Mouse (Mus musculus) liver, embryonic 15.5 days (tissue): Measurements from ENCODE around the gene Nck1. TPM values are rescaled to one million over a fixed set of nuclear protein-coding genes. Genes with fewer than 3 reads are reported as not detected.
A peak's percentile ranks its signal among the peaks of the same experiment; 100 is the strongest.

Source experiments
- ATAC-seq: fragments of 200-750 bp; cut with Nextera tagmentation; 2 replicates; pipeline ENCODE4 v1.8.0; 2017; ENCODE audit warnings: moderate number of reproducible peaks, mild to moderate bottlenecking, moderate library complexity; ENCODE audit not compliant: insufficient read depth
- H3K27ac ChIP-seq: fragments of 300-500 bp; sonication (generic); replicated peaks from 2 replicates; pipeline ENCODE4 v1.5.1; 2015; ENCODE audit warnings: mild to moderate bottlenecking, inconsistent platforms
- H3K27me3 ChIP-seq: fragments of 300-500 bp; sonication (generic); 2 replicates; pipeline ENCODE4 v1.6.1; 2015; ENCODE audit warnings: mild to moderate bottlenecking, inconsistent platforms
- H3K36me3 ChIP-seq: fragments of 300-500 bp; sonication (generic); replicated peaks from 2 replicates; pipeline ENCODE4 v1.6.1; 2015; ENCODE audit warnings: moderate library complexity, mild to moderate bottlenecking, inconsistent platforms
- H3K4me1 ChIP-seq: fragments of 300-500 bp; sonication (generic); replicated peaks from 2 replicates; pipeline ENCODE4 v1.6.1; 2015; ENCODE audit warnings: inconsistent platforms
- H3K4me2 ChIP-seq: fragments of 300-500 bp; sonication (generic); 2 replicates; pipeline ENCODE4 v1.6.1; 2015; ENCODE audit warnings: moderate library complexity, mild to moderate bottlenecking, inconsistent platforms
- H3K4me3 ChIP-seq: fragments of 300-500 bp; sonication (generic); replicated peaks from 2 replicates; pipeline ENCODE4 v1.5.1; 2015; ENCODE audit warnings: mild to moderate bottlenecking, inconsistent platforms
- H3K9ac ChIP-seq: fragments of 300-500 bp; sonication (generic); 2 replicates; pipeline ENCODE4 v1.6.1; 2015; ENCODE audit warnings: moderate library complexity, mild to moderate bottlenecking, inconsistent platforms
- H3K9me3 ChIP-seq: fragments of 300-500 bp; sonication (generic); replicated peaks from 2 replicates; pipeline ENCODE4 v1.6.1; 2016; ENCODE audit warnings: inconsistent platforms
- WGBS: fragments of 180-500 bp; shearing (Covaris S2); methylation state at CpG from one replicate; pipeline ENCODE4 v1.1.7; 2015; ENCODE audit warnings: mixed read lengths; ENCODE audit not compliant: insufficient replicate concordance; 5-methylcytosine and 5-hydroxymethylcytosine counted together
- polyA plus RNA-seq: library from polyadenylated mRNA; unstranded; fragments of >200 nt; fragmentation: Nextera tagmentation; extraction: Ambion mirVana; gene quantifications from 2 replicates; pipeline ENCODE4 v1.2.1, GENCODE M21; 2015

Gene Nck1
- polyA plus RNA-seq, 1 experiment from 2014 or later, result 23.3 TPM

DNA sequence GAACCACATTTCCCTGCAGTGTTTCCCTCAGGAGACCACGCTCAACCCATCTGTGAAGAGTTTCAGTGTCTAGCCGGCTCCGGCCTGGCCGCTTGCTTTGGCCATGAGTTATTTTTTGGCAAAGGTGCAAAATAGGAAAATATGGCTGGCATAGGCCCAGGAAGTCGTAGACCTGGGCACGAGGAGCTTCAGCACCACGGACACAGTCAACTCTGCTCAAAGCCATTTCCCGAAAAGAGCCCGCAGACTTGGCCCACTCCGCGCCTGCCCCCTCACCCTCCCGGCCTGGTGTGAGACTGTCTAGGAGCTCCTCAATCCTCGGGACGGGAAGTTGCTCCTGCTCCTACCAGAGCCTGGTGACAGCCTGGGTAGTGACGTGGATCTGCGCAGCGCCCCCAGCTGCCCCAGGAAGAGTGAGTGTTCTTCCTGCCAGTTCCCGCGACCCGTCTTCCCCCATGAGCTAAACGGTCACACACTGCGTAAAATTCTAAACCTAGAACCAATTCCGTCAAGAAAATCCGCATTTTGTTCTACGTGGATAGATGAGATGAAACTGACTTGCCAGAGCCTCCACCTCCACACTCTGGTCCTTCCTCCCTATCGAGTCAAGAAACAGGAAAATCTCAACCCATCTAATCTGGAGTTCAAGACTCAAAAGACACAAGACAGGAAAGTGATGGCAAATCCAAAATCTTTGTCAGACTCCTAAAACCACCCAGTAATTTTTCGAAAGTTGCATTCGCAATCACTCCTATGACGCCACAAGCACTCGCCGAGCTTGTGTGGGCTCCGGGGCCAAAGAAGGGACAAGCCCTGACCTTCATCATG lies 24.1 kb upstream of the Nck1 start:
- no peak for ATAC-seq
- 0 out of 2 replicates have a peak overlapping the region, but pooled peaks have one; percentile 4 for H3K9ac ChIP-seq

DNA sequence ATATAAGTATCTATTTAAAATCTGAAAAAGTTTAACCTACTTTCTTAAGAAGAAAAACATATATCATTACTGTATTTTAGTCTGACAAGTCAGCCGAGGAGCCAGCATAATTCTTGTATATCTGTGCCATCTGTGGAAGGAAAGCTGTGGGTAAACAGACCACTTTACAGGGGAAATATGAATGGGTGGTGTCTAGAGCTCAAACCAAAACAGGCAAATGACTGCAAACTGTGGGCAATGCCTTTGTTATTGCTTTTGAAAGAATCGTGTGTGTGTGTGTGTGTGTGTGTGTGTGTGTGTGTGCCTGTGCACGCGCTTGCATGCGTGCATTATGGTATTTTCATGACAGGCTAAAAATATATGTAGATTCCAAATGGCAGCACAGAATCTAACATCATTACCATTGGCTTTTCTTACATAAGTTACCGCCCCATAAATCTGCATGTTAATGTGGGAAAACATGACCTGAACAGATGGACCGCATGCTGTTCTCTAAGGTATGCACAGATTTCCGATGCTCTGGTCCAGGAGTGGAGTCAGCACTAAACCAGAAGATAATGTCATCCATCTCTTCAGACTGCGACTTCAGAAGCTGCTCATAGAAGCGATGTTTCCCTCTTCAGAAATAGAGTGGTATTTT lies 14.4 kb upstream of the Nck1 start:
- Histone ChIP-seq H3K27me3 (no peaks in the 10 kb centered on the region), H3K4me3 (no peak overlapping the region), H3K4me2 (no peak overlapping the region), H3K9me3 (no peaks in the 10 kb centered on the region), H3K36me3 (no peaks in the 10 kb centered on the region), H3K9ac (no peak overlapping the region), H3K27ac (no peak overlapping the region), H3K4me1 (no peaks in the 10 kb centered on the region)
- WGBS, result 69% methylated on average over 10 of the region's 10 CpGs
- no peak for ATAC-seq

More for the DNA sequence above, 24.1 kb upstream of the Nck1 start:
- Histone ChIP-seq H3K36me3 (no peaks in the 10 kb centered on the region), H3K4me2 (peak overlapping the region; percentile 68), H3K9me3 (no peaks in the 10 kb centered on the region), H3K4me3 (peak overlapping the region; percentile 56), H3K27me3 (peaks cover 40% of the 10 kb centered on the region), H3K27ac (no peak overlapping the region), H3K4me1 (peaks cover 7% of the 10 kb centered on the region; the same call in 1 of the 2 replicates)
- WGBS, result 7% methylated on average over 32 of the region's 32 CpGs

DNA sequence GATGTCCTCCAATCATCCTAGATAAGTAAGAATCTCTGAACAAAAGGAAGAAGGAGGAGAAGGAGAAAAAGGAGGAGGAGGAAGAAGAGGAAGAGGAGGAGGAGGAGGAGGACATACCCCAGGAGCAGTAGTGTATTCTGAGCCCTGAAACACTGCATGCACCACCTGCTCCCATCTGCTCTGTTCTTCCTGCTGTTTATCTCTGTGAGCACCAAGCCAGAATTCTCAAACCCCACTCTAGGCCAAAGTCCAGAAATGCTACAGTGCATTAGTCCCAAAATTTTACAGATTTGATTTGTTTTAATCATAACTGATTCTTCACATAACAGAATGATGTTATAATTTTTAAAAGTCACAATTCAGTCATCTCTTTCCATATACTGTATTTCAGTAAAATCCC lies 13.1 kb upstream of the Nck1 start:
- Histone ChIP-seq H3K9me3 (no peaks in the 10 kb centered on the region), H3K36me3 (no peaks in the 10 kb centered on the region), H3K4me1 (no peaks in the 10 kb centered on the region), H3K4me2 (no peak overlapping the region), H3K9ac (no peak overlapping the region), H3K4me3 (no peak overlapping the region), H3K27me3 (no peaks in the 10 kb centered on the region), H3K27ac (no peak overlapping the region)
- no peak for ATAC-seq

DNA sequence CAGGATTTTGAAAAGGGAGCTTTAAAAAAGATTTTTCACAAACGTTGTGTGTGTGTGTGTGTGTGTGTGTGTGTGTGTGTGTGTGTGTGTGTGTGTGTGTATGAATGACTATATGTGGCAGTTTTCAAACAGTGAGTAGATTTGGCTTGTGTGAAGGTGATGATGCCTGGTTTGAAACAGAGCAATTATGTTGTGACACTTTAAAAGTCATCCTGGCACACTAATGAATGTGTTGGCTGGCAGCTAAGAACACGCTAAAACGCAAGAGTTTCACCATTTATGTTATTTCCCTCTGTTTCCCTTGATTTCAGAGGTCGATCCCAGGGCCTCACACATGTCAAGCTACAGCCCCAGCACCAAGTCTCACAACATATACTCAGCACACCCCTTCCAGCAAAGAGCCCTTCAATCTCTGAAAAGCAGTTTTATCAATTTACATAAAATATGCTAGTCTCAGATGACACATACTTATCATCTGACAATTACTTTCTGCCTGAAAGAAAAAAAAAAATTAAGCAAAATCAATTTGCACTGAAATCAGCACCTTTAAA lies 12.2 kb upstream of the Nck1 start:
- H3K9ac ChIP-seq, result no peak overlapping the region
- WGBS, result 61% methylated on average over 4 of the region's 4 CpGs
- H3K27ac ChIP-seq, result no peak overlapping the region
- H3K4me3 ChIP-seq, result no peak overlapping the region
- H3K4me1 ChIP-seq, result no peaks in the 10 kb centered on the region
- no peaks in the 10 kb centered on the region for H3K27me3 ChIP-seq
- H3K9me3 ChIP-seq, result no peaks in the 10 kb centered on the region
- ATAC-seq, result no peak
- H3K36me3 ChIP-seq, result no peaks in the 10 kb centered on the region
- no peak overlapping the region for H3K4me2 ChIP-seq

DNA sequence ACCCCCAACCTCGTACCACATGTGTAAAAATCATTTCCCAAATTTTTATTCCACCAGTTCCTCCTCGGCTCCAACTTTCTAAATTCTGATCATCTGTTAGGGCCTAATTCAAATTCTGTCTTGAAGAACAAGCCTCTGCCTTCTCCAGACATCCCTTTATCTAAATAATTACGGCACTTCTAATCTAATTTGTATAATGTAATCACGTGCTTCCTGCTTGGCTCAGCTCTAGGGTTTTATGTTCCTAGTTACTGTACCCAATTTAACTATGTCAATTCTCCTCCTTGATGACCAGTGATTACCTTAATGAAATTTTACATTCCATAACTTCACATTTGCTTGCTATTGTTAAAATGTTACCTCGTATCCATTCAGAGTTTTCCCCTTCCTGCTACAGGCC lies 9.8 kb upstream of the Nck1 start:
- H3K9ac ChIP-seq, result no peak overlapping the region
- H3K4me2 ChIP-seq, result no peak overlapping the region
- no peak overlapping the region for H3K27ac ChIP-seq
- no peaks in the 10 kb centered on the region for H3K27me3 ChIP-seq
- H3K9me3 ChIP-seq, result no peaks in the 10 kb centered on the region
- H3K4me3 ChIP-seq, result no peak overlapping the region
- no peaks in the 10 kb centered on the region for H3K36me3 ChIP-seq
- ATAC-seq, result no peak
- H3K4me1 ChIP-seq, result no peaks in the 10 kb centered on the region
- 68% methylated on average over 5 of the region's 5 CpGs for WGBS

DNA sequence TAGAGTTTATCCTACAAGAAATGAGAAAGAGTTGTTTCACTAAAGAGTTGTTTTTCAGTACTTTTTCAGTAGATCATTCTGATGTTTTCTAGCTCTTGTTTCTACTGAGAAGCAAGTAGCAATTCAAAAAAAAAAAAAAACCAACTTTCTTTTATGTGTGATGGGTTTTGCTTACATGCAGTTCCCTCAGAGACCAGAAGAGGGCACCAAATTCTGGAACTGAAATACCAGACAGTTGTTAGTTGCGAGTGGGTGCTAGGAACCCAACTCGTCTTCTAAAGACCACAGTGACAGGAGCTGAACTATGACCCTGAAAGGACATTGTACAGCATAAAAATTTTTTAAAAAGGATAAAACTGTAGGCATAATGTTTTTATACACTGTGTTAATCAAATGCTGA lies 2.4 kb upstream of the Nck1 start:
- Histone ChIP-seq H3K9me3 (0 out of 2 replicates have a peak, but pooled peaks cover 5% of the 10 kb centered on the region), H3K4me2 (no peak overlapping the region), H3K27me3 (no peaks in the 10 kb centered on the region), H3K9ac (no peak overlapping the region), H3K4me3 (no peak overlapping the region), H3K36me3 (peaks cover 8% of the 10 kb centered on the region), H3K27ac (no peak overlapping the region), H3K4me1 (peaks cover 25% of the 10 kb centered on the region)
- no peak for ATAC-seq
- 80% methylated on average over 2 of the region's 2 CpGs for WGBS

DNA sequence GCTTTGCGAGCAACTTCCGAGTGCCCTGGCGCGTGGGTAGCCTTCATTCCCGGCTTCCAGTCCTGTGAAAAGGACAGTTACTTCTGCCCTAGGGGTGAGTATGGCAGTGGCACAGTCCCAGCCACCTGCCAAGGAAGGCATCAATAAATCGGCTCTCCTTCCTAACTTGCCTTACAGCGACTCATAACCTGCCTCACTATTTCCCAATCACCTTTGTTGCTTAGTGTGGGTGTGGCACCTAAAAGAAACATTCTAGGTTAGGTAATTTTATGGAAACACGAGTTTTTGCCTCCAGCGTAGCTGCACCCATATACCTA lies 618 bp upstream of the Nck1 start:
- H3K36me3 ChIP-seq, result peaks cover 8% of the 10 kb centered on the region
- no peaks in the 10 kb centered on the region for H3K27me3 ChIP-seq
- peak overlapping the region; percentile 73 for H3K9ac ChIP-seq
- 0 out of 2 replicates have a peak, but pooled peaks have one; percentile 13 for ATAC-seq
- peak overlapping the region; percentile 68 for H3K27ac ChIP-seq
- 8% methylated on average over 9 of the region's 9 CpGs for WGBS
- H3K4me1 ChIP-seq, result peaks cover 29% of the 10 kb centered on the region
- H3K4me3 ChIP-seq, result peak overlapping the region; percentile 84
- peak overlapping the region; percentile 89 for H3K4me2 ChIP-seq
- 0 out of 2 replicates have a peak, but pooled peaks cover 5% of the 10 kb centered on the region for H3K9me3 ChIP-seq

DNA sequence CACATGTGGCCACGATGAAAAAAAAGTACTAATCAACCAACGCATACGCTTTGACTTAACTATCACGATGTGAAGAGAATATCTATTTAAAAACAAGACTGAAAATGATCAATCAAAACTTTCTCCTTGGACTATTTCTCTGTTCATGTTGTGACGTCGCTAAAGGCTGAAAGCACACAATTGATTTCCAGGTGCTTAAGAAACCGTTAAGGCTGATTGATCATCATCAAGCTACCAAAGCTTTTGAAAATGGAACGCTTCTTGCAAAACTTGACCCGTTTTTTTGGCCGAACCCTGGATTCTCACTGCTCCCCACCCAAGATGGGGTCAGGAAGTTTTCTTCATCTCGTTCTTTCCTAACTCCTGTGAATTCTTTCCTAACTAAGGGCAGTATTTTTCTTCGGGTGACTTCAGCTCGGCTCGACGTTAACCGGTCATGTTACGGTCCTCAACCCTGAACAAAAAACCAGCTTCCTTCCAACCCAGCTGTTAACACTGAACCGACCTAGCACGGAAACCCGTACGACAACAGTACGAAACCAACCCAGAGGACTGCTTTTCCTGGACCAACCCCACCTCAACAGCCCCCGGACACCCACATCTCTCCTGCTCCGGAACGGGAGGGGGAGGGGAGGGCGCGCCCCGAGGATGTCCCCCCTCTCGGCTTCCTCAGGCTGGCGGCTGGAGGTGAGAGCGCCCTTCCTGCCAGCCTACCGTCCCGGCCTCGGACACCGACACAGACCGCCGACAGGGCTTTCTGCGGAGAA lies 803 bp downstream of the Nck1 start:
- no peak for ATAC-seq
- WGBS, result 1% methylated on average over 38 of the region's 38 CpGs

DNA sequence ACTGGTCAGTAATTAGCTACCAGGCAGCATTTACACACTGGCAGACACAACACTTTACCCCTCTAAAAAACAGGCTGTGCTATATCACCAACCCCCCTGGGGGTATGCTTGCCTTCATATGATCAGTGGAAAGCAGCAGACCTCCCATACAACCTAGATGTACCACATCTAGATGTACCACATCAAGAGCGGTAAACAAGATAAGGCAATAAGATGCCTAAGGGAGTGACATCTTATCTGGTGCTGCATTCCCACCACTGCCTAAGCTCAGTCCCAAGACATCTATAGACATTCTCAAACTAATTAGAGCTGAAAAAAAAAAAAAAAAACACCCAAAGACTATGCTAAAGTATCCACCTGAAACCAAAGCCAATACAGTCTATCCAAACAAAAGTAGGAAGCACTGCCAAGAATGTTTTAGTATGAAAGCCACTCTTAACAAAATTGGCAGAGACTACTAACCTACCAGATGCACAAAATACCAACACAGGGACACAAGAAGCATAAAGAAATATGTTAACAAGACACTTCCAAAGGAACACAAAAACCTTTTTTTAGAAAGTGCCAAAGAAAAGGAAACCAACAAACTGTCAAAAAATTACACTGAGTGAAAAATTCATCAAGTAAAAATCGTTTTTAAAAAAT lies 10.2 kb downstream of the Nck1 start:
- Histone ChIP-seq H3K4me1 (peaks cover 36% of the 10 kb centered on the region), H3K27ac (no peak overlapping the region), H3K9ac (no peak overlapping the region), H3K27me3 (no peaks in the 10 kb centered on the region), H3K9me3 (no peaks in the 10 kb centered on the region), H3K4me2 (no peak overlapping the region), H3K4me3 (no peak overlapping the region), H3K36me3 (0 out of 2 replicates have a peak, but pooled peaks cover 3% of the 10 kb centered on the region)
- ATAC-seq, result peak; percentile 37; the same call in 1 of the 2 replicates
- 55% methylated on average over 2 of the region's 2 CpGs for WGBS

More for the DNA sequence above, 803 bp downstream of the Nck1 start:
- Histone ChIP-seq H3K9ac (peak overlapping the region; percentile 94), H3K4me1 (peaks cover 39% of the 10 kb centered on the region), H3K36me3 (peaks cover 11% of the 10 kb centered on the region), H3K4me2 (peak overlapping the region; percentile 89), H3K27ac (peak overlapping the region; percentile 89), H3K9me3 (0 out of 2 replicates have a peak, but pooled peaks cover 5% of the 10 kb centered on the region), H3K27me3 (no peaks in the 10 kb centered on the region), H3K4me3 (peak overlapping the region; percentile 84)

DNA sequence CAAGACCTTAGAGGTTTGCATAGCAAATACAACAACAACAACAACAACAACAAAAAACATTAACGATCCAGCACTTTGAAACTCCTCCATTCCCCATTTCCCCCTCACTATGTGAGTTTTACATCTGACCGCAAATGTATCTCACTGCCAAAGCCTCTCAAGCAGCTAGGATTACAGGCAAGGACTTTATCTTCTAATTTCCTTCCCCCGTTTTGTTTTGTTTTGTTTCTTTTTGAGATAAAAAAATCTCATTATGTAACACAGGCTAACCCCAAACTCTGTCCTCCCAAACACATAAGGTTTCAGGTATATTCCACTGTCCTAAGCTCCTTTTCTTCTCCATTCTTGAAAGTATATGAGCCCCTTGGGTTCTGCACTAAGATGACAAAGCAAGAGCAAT lies 11.2 kb downstream of the Nck1 start:
- Histone ChIP-seq H3K27ac (no peak overlapping the region), H3K36me3 (no peaks in the 10 kb centered on the region), H3K4me1 (peaks cover 30% of the 10 kb centered on the region), H3K4me3 (no peak overlapping the region), H3K27me3 (no peaks in the 10 kb centered on the region), H3K9ac (no peak overlapping the region), H3K4me2 (no peak overlapping the region), H3K9me3 (no peaks in the 10 kb centered on the region)
- 56% methylated on average over 3 of the region's 3 CpGs for WGBS
- ATAC-seq, result no peak
